Mouse (Mus musculus) thymus, postnatal 4 days (tissue): ENCODE results near the gene Homer2.

Experiments used
- DNase-seq: peaks from one replicate; pipeline ENCODE4 v3.0.0; 2021

Homer2 gene

DNA sequence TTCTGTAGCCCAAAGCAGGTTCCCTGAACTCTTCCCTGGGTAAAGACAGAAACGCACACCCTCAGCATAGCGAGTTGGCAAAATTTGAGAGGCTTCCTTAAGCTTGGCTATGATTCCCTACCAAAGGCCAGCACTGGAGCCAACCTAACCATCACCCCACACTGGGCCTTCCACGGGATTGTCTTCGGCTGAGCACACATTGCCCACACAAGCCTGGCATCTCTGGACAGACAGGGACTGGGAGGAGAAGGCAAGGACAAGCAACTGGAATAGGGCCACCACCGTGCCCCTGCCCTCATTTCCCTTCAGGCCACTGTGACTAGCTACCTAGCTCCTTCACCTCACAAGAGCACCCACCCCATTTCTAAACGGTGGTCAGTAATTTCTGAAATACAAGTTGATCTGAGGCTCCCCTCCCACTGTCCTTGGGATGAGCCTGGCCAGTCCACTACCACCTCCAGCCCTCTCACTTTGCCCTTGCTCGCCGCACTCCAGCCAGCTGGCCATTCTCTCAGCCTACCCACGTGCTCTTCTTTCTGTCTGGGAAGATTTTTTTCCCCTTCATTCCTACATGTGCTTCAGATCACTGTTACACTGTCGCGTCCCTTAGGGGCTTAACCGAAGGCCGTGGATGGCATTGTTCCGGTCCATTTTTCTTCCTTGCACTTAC lies at the start of gene Homer2:
TSS of gene Homer2 (minus strand) at position 57 of the 670 bp plus-strand sequence.
- no peak for DNase-seq

GRCm38 (mm10) chr7:81747956-81748355 lies 40.6 kb upstream of the Homer2 start:
- DNase-seq: no peak

DNA sequence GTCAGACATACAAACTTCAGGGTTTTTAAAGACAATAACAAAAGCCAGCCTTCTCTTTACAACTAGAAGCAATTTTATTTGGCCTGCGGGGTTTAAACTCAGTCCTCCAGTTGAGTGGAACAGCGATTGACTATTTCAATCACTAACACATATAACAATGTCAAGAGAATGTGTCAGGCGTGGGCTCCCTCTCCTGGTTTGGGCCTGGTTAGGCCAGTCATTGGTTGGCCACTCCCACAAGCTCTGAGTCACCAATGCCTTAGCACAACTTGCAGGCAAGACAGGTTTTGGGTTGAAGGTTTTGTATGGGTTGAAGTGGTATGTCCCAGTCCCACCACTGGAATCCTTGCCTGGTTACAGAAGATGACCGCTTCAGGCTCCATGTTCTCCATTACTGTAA lies 36.8 kb upstream of the Homer2 start:
- DNase-seq: peak; percentile 12

GRCm38 (mm10) chr7:81740010-81740409 lies 32.7 kb upstream of the Homer2 start:
- no peak for DNase-seq

DNA sequence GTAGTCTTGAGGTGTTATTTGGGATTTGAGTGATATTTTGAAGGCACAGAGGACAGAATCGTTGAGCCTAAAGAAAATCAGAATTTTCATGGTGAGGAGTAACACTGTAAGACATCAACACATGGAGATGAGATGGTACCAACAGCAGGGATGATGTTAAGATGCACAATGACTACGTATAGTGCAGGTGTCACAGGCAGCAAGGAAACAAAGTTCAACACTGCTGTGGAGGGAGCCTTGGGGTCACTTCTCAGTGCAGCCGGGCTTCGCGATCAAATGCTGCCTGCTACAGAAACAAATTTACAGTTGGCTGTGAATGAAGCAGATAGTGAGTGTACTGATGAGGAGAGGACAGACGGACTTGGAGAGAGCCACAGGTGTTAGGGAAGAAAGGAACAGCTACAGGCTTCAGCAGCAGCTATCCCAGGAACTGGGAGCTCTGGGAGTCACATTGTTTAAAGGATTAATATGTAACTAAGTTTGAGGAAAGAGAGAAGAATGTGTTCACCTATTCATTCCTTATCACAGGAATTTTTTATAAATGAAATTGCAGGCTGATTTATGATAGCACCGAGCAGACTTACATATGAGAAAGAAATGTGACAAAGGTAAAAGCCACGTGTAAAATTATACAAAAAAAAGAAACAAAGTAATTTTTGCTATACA lies 31.5 kb upstream of the Homer2 start:
- DNase-seq: no peak

DNA sequence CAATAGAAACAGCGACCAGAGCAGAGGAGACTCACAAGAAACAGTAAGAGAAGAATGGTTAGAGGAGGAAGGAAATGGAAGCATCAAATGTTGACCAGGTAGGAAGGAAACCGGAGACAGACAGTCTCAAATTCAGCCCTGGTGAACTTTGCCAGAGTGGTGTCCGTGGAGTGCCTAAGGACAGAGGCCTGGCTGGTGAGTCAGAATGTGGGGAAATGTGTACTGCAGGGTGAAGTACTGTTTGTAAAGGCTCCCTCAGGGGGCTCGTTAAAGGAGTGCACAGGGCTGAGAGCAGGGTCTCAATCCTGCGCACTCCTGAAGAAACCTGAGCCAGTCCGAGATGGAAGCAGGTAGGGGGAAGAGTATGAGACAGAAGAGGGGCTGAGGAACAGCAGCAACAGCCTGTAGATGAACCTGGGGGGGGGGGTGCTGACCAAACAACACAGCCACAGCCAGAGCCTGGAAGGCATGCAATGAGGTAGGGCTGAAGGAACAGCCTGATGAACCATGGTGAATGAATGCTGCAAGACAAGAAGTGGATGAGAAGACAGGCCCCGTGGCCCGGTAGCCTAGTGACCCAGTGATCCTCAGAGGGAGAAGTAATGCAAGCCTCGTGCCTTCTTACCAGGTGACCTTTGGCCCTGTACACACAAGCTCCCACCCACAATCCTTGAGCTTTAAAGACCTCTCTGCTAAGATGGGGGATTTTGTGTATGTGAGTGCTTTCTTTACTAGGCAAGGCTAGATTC lies 28.1 kb upstream of the Homer2 start:
- no peak for DNase-seq

- no peak for DNase-seq
Measured at GRCm38 (mm10) chr7:81732183-81733089, 25.1 kb upstream of the Homer2 start.

GRCm38 (mm10) chr7:81731181-81731651 lies 23.9 kb upstream of the Homer2 start:
- no peak for DNase-seq

GRCm38 (mm10) chr7:81729787-81730186 lies 22.5 kb upstream of the Homer2 start:
- DNase-seq: no peak

GRCm38 (mm10) chr7:81727716-81728115 lies 20.4 kb upstream of the Homer2 start:
- no peak for DNase-seq

GRCm38 (mm10) chr7:81726728-81727005 lies 19.3 kb upstream of the Homer2 start:
- no peak for DNase-seq

DNA sequence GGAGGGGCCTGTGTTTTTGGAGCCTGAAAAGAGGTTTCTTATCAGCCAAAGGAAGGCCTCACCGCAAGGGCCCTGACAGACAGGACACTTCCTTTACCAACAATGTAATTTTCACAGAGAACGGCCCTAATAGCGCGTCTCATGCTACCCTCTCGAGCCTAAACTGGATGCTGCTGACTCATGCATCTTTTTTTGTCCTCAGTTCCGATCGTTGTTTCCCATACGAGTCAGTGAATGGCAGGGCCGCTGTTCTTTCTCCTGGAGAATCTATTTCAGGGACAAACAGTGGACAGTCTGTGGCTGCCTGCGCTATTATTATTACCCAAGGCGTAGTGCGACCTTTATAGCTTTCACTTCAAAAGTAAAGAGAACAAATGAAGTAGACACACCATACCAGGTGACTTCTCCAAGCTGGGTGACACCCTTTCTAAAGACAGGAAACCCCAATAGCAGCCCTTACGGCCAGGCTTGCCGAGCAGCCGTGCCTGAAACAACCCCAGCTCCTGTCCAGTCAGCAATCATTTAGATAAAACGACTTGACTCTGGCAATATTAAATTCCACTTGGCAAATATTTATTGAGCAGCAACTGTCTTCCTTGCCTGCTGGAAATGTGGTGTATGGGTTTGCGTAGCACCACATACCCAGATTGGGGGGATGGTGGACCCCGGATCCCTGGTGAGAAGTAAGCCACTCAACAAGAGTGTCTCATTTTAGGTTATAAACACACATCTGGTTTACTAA lies 18.8 kb upstream of the Homer2 start:
- DNase-seq: no peak

- DNase-seq: no peak
Measured at GRCm38 (mm10) chr7:81723851-81724250, 16.5 kb upstream of the Homer2 start.

DNA sequence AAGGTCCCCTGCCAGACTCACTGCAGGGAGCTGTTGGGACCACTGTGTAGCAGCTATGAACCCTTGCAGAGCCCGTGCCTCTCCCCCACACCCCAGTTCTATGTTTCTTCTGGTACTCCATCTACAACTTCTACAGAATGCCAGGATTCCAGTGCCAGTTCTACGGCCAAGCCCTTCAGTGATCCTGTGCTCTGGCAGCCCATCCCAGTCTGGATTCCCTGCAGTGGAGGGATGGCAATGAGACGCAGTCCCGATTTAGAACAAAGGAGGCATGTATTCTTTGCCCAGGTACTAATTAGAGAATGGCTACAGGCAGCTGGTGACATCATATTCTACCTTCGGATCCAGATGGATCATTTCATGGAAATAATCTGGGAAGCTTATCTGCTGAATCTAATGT lies 13.9 kb upstream of the Homer2 start:
- DNase-seq: no peak

GRCm38 (mm10) chr7:81719216-81719661 lies 11.9 kb upstream of the Homer2 start:
- no peak for DNase-seq

GRCm38 (mm10) chr7:81718657-81719056 lies 11.3 kb upstream of the Homer2 start:
- DNase-seq: no peak

DNA sequence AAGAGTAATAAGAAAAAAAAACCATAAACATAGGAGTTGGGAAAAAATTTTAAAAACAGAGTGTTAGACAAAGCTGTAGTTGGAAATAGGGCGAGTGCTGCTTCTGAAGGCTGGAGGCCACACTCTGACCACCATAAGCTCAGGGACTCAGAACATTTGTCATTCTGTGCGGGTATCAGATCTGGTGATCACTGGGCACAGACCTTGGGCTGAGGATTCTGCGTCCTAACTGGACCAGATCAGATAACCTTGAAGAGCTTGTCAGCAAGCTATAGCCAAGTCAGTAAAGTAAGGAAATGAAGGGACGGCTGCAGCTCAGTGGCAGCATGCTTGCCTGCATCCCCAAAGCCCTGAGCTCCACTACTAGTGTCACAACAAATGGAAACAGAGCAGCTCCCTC lies 2.8 kb upstream of the Homer2 start:
- no peak for DNase-seq

DNA sequence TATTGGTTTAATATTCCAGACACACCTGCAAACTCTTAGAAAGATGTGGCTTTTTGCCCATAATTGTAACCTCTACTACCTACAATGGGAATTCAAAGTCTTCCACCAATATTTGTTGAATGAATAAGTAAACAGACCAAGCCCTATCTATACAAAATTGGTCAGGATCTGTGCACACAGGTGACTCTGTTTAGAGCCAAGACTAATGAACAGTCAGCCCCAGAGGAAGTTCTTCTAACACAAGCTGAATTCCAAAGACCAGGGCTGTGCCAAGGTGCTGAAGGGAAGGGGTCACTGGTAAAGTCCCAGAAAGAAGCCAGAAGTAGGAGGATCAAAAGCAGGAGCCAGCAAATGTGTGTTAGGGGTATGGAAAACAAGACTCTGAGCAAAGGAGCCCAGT lies 838 bp upstream of the Homer2 start:
- DNase-seq: no peak

- peak; percentile 55 for DNase-seq
Measured at GRCm38 (mm10) chr7:81706416-81707391, 623 bp downstream of the Homer2 start.

GRCm38 (mm10) chr7:81706027-81706415 lies 1.3 kb downstream of the Homer2 start:
- no peak for DNase-seq

DNA sequence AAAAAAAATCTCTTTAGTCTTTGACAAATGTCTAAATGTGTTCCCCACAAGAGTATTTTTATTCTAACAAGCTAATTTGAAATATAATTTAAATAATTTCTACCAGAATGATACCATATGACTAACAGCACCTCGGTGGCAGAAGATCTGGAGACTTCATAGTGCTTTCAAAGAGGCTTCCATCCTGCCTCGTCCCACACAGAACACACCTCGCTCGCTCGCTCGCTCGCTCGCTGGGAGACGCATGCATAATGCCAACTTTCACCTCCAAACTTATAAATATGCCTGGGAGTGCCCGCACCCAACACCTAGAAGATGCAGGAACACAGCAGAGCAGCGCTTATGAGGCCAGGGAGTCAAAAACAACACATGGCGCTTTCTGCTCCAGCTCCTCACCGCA lies 9.0 kb downstream of the Homer2 start:
- no peak for DNase-seq
